Mouse (Mus musculus): Measurements from ENCODE around the gene Ankrd33b. TPM values are rescaled to one million over a fixed set of nuclear protein-coding genes. Genes with fewer than 3 reads are reported as not detected.

The Ankrd33b gene
- total RNA-seq, 2 experiments from 2014 or later: 1.6 to 2.1 TPM

DNA sequence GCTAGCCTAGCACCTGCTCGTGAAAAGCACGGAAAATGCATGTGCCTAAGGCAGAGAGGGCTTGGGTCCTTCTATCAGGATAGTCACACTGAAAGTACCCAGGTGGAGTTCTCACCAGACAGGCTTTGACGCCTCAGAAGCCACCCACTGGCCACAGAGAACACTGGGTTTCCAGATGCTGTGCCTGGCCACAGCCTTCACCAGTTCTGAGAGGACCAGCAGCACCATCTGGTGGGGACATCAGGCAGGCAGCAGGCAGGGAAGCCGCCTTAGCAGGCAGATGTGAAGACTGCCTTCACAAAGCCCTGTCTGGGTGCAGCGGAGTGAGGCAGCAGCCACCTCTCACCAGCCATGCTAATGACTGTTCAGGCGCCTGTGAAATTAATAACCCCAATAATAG lies 102.7 kb downstream of the Ankrd33b start:
- DNase-seq: peak; percentile 84

DNA sequence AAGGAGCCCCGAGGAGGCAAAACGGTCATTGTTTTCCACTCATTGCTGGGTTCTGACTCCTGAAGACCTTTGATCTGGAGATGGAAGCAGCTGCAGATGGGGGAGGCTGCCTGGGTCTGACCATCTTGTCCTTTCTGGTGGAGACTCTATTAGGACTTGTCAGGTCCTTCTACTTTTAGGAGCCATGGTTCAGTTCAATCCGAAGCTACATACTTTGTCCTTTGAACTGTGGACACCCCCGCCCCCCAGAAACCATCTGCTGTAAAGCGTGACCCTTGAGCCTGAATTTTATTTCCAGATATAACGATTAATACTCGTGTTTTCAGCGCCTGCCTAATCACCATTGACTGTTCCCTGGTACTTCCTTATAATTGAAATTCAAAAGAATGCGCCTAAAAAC lies 105.2 kb downstream of the Ankrd33b start:
- no peak for DNase-seq

DNA sequence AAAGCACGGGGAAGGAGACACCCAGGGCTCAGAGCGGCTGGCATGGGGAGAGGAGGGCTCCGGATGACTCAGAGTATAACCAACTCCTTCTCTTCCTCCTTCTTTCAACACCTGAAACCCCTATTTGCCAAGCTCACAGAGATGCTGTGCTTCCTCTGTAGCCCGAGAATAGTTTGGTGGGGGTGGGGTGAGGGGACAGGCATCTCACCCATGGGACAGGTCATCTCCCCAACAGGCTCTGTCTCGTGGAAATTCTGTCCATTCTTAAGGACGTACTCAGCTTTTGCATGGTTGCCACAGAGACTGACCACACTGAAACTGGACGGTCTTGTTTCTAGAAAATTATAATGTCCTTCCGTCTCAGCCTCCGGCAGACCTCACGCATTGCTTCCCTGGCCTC lies 106.4 kb downstream of the Ankrd33b start:
- DNase-seq: no peak

DNA sequence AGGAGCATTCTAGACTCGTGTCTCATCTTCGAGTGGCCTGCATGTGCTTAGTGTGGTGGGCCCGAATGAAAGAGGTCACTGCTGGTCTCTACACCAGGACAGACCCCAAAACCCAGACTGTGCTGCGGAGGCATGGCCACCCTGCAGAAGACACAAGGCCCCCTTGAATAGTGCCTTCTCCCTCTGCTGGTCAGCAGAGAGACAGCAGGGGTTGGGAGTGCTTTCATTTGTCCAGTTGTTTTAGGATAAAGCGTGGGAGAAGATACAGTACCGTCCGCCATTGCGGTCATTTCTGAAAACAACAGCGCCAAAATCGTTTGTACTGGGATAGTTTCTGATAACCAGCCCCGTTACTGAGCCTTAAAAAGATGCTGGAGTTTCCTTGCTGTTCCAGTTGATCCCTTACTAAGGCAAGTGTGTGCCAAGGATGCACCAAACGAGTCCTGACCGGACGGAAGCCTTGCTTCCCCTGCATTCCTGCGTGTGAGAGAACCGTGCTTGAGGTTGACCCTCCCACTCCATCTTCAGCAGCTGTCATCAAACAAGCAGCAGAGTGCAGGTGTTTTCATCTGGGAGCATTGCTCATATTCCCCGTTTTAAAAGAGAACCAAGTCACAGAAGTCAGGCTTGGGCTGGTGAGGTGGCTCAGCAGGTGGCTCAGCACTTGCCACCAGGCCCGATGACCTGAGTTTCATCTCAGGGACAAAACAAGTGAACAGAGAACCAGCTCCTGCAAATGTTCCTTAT lies 108.7 kb downstream of the Ankrd33b start:
- peak; percentile 19 for DNase-seq

DNA sequence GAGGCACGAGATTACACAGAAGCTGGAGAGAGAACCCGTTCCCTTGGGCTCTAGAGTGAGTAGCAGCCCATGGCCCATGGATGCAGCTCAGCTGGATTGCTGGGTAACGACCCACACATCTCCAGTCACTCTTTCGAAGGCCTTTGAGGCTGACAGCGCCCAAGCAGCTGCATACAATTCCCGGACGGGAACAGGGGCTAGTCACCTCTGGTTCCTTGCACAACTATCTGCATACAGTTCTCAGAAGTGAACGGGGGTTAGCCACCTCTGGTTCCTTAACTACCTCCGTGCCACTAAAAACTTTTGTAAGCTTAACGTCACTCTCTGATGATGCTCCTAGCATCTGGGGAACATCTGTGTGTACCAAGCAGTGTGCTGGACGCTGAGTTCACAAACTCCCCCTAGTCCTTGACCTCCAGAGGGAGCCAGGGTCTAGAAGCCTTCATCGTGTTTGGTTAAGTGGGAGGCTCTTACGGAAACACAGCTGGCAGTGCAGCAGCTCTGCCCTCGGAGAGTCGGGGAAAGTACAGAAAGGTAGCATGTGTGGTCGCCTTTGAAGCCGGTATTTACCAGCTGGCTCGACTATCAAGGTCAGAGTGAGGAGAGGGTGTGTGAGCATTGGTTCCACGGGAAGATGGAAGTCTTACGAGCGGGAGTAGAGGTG lies 109.4 kb downstream of the Ankrd33b start:
- no peak for DNase-seq

DNA sequence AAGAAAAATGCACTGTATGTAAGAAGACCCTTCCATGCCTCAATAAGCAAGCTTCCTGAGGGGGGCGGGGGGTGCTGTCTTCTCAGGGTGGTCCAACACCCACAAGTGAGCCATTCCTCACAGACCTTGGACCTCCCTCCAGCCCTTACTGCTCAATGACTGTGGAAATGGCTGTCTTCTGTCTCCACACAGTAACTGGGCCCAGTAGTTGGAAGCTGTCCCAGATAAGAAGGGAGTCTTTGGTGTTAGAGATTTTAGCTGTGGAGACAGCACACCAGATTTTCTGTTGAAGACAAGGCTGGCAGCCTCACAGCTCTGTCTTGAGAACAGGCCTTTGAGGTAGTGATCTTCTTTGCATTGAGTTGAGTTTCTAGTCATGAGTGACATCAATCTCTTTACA lies 110.2 kb downstream of the Ankrd33b start:
- no peak for DNase-seq

DNA sequence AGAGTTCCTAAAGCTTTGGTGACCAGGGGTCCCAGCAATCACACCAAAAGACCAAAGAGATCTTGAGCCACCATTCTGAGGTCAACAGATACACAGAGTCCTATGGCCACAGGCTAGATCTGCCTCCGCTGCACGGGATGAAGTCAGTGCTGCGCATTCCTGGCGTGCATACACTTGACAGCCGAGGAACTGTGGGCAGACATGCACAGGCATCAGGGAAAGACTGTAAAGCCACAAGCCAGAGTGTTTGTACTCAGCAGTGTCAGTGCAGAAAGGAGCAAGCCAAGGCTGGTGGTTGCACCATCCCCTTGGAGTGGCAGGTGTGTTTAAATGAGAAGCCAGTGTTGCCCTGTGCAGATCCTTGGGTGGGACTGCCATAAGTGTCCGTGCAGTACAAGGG lies 111.8 kb downstream of the Ankrd33b start:
- no peak for DNase-seq

DNA sequence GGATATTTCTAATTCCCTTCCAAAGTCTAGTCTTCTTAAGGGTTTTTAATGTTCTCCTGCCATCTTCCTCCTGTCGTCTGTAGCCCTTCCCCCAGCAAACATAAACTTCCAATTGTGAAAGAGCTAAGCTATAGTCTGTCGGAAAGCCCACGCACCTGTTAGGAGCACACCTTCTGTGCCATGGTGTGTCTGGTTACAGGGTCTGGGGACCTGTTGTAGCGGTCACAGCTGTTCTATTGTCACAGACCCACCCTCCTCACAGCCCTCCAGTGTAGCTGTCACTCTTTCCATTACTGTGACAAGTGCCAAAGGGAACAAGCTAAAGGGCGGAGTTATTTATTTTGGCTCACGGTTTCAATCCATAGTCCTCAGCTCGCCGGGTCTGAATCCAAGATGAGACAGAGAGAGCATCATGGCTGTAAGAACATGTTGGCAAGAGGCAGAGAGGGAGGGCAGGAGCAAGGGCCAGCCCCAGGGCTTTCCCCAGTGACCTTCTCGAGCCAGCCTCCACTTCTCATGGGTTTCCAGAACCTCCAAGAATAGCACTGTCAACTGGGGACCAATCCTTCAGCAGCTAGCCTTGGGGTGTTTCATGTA lies 112.5 kb downstream of the Ankrd33b start:
- peak; percentile 22 for DNase-seq

DNA sequence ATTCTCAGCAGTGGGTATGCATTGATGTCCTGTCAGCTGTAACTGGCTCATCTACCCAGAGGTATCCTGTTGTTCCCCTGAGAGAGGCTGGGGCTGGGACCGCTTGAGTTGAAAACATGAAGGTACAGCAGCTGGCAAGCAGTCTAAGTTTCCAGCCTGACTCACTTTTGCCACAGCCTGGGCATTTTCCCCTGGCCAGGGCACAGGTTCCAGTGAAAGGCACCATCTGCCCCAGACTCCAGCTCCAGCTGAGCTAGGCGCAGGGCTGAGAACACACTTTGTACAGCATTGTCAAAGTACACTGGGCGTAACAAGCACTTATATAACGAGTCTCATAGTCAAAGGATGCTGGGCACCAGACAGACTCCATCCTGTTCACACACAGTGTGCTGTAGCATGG lies 113.6 kb downstream of the Ankrd33b start:
- DNase-seq: no peak

DNA sequence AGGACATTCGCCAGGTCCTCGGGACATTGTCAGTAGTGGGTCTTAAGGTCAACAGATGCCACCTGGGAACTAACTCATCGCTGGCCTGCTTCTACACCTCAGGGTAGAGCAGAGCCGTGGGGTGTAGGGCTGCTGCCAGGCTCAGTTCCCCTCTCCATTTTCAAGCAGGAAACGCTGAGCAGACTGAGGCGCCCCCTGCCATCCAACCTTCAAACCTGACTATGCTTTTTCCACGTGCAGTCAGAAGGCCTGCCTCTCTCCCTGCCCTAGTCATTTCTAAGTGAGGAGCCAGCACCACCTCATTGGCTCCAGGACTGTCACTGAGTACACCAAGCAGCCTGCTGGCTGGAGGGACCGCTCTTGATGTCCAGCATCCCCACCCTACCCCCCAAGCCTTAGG lies 114.1 kb downstream of the Ankrd33b start:
- no peak for DNase-seq

DNA sequence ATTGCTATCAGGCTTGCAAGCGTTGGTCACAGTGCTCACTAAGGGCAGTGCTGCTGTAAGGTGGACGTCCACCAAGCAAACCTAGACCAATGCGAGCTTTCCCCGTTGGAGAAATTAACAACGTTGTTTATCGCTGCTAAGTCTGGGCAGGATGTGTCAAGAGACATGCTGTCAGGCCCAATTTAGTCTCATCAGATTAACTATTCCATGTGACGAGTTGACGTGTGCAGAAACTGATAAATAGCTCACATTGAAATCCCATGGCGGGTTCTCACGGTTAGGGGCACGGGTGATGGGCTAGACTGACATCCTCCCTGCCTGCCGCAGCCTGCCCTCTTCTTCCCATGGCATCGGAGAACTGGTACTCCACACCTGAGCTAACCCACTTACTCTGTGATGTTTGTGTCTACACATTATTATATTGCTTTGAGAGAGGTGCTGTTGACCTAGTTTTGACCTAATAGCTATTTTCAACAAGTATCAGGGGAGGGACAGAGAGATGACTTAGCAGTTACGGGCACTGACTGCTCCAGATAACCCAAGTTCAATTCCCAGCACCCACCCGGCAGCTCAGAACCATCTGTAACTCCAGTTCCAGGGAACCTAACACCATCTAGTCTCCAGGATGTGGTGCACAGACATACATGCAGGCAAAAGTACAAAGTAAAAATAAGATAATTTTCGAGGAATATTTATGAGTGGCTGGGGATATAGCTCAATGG lies 114.8 kb downstream of the Ankrd33b start:
- no peak for DNase-seq

DNA sequence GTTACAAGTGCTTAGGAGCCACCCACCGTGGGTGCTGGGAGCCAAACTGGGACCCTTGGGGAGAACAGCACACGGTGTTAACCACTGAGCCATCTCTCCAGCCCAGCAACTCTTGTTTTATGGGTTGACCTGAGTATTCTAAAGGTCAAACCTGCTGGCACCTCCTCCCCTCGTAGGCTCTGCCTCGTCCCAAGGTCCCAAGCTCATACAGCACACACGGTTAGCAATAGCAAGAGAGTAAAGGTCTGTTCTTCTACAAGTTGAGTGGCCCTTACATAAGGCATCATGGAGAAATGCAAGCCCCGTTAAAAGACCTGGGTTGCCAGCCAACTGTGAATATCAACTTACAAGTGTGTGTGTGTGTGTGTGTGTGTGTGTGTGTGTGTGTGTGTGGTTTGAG lies 116.3 kb downstream of the Ankrd33b start:
- no peak for DNase-seq

DNA sequence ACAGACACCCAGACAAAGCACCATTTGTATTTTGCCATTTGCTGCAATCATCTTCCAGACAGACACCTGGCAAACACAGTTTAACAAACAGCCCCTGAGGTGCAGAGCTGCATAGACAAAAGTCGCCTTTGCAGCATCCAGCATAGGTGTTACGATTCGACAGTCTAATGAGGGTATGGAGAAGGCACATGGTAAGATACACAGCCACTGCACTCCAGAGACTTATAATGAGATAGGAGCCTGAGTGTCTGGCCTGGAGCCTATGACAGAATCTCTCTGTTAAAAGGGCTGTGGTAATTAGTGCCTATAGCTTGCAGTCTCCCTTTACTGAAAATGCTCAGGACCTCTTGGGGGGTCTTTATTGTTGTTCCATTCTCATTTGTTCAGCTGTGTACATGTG lies 116.8 kb downstream of the Ankrd33b start:
- DNase-seq: no peak

DNA sequence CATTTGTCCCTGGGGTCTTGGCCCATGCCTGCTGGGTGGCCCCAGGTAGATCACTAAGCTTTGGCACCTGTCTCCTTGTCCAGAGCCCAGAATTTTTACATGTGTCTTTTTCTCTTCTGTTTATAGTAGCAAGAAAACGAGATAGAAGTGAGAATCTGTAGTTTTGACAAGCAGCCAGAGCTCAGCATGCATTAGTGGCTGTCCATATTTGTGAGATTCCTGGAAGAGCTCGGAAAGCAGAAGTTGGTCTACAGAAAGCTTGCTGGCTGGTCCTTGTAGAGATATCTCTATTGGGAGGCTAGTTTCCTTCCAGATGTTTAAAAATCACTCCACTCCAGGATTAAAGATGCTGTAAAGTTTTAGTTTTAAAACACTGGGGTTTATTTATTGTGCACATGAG lies 117.5 kb downstream of the Ankrd33b start:
- DNase-seq: no peak

DNA sequence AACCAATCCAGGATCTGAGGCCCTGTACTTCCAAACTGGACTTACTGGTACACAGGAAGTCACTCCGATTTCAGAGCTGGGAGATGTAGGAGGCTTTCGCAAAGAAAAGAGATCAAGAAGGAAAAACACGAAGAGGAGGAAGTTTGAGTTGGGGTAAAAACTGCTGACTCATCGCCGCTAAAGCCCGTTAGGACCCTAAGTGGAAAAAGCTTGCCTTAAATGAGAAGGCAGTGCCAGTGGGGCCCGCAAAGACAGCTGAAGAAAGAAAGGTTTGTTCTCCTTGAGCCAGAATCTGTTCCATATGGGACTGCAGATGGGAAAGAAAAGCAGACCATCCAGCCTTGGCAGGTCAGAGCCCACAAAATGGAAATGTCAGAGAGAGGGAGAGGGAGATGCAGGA lies 118.6 kb downstream of the Ankrd33b start:
- DNase-seq: no peak

DNA sequence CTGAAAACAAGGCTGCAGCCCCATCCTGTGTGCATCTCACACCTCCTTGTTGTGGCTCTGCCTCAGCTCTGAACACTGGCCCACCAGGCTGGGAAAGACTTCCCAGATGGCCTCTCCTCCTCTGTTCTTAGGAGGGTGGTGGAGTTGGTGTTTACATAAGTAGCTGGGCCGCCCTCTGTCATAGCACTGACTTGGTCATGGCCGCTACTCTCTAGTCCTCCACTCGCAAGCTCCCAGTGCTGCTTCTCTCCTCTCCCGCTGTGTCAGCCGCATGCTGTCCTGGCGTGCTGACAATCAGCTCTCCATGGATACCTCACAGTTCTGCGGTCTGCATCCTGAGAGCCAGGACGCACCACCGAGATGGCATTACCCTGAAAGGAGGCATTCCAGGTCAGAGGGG lies 120.5 kb downstream of the Ankrd33b start:
- no peak for DNase-seq

DNA sequence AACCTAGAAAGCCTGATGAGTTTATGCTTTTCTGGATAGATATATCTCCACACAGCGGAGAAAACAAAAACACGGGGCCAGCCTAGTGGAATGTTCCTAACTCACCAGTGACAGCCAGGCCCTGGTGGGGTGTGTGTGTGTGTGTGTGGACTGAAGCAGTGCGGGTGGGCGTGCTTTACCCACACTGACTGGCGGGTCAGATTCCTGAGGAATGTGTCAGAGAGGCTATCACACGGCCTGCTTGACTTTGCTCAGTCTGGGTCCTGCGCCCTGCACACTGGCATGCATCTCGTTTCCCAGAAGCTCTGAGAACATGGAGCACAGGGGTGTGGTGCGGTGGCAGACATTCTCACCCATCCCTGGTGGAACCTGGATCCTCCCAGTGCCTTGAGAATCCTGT lies 121.6 kb downstream of the Ankrd33b start:
- no peak for DNase-seq

DNA sequence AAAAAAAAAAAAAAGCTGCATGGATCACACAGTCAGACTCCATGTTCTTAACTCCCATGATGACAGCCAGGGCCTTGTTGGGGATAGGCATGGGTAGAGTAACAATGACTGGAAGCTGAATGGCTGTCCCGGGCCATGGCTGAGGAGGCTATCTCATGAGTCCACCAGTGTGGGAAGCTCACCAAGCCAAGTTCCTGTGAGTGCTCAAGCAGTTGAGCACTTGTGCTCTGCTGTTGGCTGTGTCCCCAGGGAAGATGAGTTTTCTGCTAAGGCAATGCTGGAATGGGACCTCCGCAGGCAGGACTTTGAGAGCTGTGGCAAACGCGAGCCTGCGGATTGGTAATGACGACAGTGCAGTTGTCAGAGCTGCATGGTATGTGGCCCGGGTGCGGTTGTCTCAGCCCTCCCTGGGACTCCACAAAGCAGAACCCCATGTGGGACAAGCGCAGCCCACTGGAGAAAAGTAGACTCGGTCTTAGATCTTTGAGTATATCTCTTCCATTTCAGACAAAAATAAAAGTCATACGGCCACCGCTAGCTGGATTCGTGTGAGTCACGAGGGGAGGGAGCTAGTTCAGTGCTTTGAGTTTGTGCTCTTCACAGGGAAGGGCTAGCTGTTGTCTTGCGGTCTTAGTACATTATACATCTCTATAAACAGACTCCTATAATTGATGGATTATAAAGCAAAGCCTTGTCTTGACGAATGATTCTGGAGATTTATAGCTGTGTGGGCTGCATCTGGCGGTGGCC lies 122.7 kb downstream of the Ankrd33b start:
- no peak for DNase-seq

DNA sequence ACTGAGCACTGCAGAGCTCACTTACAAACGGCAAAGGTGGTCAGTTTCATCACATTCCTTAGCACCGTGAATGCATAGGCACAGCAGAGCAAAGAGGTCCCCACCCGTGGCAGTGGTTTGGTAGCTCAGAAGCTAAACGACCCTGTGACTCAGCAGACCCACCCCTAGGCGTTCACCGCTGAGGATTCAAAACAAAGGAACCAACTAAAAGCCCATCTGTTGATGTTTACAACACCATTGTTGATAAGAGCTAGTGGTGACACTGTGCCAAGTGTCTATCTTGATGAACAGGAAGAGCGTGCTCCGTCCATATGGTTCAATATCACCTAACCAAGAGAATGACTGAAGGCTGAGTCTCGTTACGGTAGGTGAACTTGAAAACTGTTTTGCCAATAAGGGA lies 124.3 kb downstream of the Ankrd33b start:
- no peak for DNase-seq

All from adrenal gland, postnatal 10 days (tissue).